Mouse (Mus musculus) stomach, postnatal 0 days (tissue): ENCODE data around the gene Noxo1. TPM values are rescaled to one million over a fixed set of nuclear protein-coding genes. Genes with fewer than 3 reads are reported as not detected.

ENCODE experiments used
- ATAC-seq: fragments of 200-750 bp; cut with Nextera tagmentation; 2 replicates; pipeline ENCODE4 v1.8.0; 2017; ENCODE audit not compliant: low FRiP score, low TSS enrichment
- DNase-seq: peaks from one replicate; pipeline ENCODE4 v3.0.0-alpha.2; 2016; ENCODE audit warnings: low spot score
- H3K27ac ChIP-seq: fragments of 300-500 bp; sonication (generic); replicated peaks from 2 replicates; pipeline ENCODE4 v1.5.1; 2014; ENCODE audit warnings: mild to moderate bottlenecking, control low read depth
- H3K27me3 ChIP-seq: fragments of 300-500 bp; sonication (generic); 2 replicates; pipeline ENCODE4 v1.6.1; 2014; ENCODE audit warnings: low read length; ENCODE audit not compliant: control insufficient read depth, insufficient read depth
- H3K36me3 ChIP-seq: fragments of 300-500 bp; sonication (generic); 2 replicates; pipeline ENCODE4 v1.6.1; 2014; ENCODE audit warnings: low read length, mixed read lengths; ENCODE audit not compliant: control insufficient read depth, insufficient read depth
- H3K4me1 ChIP-seq: fragments of 300-500 bp; sonication (generic); replicated peaks from 2 replicates; pipeline ENCODE4 v1.6.1; 2014; ENCODE audit warnings: antibody characterized with exemption; ENCODE audit not compliant: control insufficient read depth, insufficient read depth
- H3K4me2 ChIP-seq: fragments of 300-500 bp; sonication (generic); replicated peaks from 2 replicates; pipeline ENCODE4 v1.6.1; 2014; ENCODE audit warnings: low read depth, mild to moderate bottlenecking, control low read depth, moderate library complexity
- H3K4me3 ChIP-seq: fragments of 300-500 bp; sonication (generic); 2 replicates; pipeline ENCODE4 v1.5.1; 2014; ENCODE audit warnings: low read depth, low read length, control low read depth
- H3K9ac ChIP-seq: fragments of 300-500 bp; sonication (generic); 2 replicates; pipeline ENCODE4 v1.6.1; 2014; ENCODE audit warnings: mild to moderate bottlenecking, low read length, control low read depth, mixed read lengths
- H3K9me3 ChIP-seq: fragments of 300-500 bp; sonication (generic); 2 replicates; pipeline ENCODE4 v1.6.1; 2016; ENCODE audit warnings: low read length; ENCODE audit not compliant: control insufficient read depth
- CTCF ChIP-seq: IDR thresholded peaks from 2 replicates; pipeline ENCODE4 v1.5.1; 2016; ENCODE audit warnings: antibody characterized with exemption, low read depth, mild to moderate bottlenecking, moderate library complexity
- EP300 ChIP-seq: optimal IDR thresholded peaks from 2 replicates; pipeline ENCODE3; 2016; ENCODE audit warnings: antibody characterized with exemption
- WGBS: fragments of 180-500 bp; shearing (Covaris S2); extraction: QIAGEN DNeasy Blood & Tissue Kit; methylation state at CpG from one replicate; pipeline ENCODE4 v1.1.7; 2014; 5-methylcytosine and 5-hydroxymethylcytosine counted together
- polyA plus RNA-seq: library from polyadenylated mRNA; unstranded; fragments of >200 nt; fragmentation: Nextera tagmentation; extraction: Ambion mirVana; gene quantifications from 2 replicates; pipeline ENCODE4 v1.2.1, GENCODE M21; 2015

Noxo1 gene
- polyA plus RNA-seq, 1 experiment from 2014 or later: 3.3 TPM

DNA sequence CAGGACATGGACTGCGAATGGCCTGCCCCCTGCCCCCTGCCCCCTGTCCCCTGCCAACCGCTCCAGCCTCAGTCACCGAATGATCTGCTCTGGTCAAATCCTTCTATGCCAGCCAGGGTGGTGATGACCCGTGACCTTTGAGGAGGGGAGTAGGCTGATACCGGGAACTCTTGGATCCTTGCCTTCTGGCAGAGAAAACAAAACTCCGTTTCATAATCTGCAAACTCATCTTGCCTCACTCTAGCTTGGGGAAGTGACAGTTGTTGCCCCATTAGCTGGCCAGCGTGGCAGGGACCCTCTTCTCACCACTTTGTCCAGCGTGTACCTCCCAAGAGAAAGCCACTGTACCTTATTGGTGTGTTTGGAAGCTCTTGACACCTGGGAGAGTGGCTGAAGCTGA, 46.3 kb downstream of the Noxo1 start:
- Histone ChIP-seq H3K9ac (no peak overlapping the region), H3K27me3 (no peaks in the 10 kb centered on the region), H3K4me1 (peaks cover 2% of the 10 kb centered on the region; the same call in 1 of the 2 replicates), H3K27ac (no peak overlapping the region), H3K4me3 (no peak overlapping the region), H3K9me3 (no peaks in the 10 kb centered on the region), H3K4me2 (no peak overlapping the region), H3K36me3 (peaks cover 11% of the 10 kb centered on the region; the same call in 1 of the 2 replicates)
- no peak for ATAC-seq
- 75% methylated on average over 8 of the region's 8 CpGs for WGBS
- TF ChIP-seq CTCF: no peak
- TF ChIP-seq EP300: no peak
- DNase-seq: no peak

DNA sequence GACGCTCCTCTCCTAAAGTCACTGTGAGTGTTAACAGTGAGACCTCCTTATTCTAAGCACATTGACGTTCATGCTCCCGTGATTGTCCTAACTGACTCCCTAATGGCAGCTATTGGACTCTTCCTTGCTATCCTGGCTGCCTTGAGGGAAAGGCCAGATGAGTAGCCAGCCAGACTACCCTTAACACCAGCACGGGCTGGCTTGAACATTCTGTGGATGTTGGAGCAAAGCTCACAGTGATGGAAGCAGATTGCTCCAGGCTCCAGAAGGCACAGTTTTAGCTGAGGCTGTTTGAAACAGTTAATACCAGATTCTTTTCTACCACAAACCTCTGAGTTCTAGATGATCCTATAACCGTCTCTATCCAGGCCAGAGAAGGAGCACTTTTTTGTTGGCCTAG, 47.9 kb downstream of the Noxo1 start:
- no peak overlapping the region for H3K27ac ChIP-seq
- DNase-seq: no peak
- no peak overlapping the region for H3K4me2 ChIP-seq
- no peak for ATAC-seq
- H3K9ac ChIP-seq: no peak overlapping the region
- no peak overlapping the region for H3K4me3 ChIP-seq
- TF ChIP-seq EP300 (no peak), CTCF (no peak)
- no peaks in the 10 kb centered on the region for H3K4me1 ChIP-seq
- no peaks in the 10 kb centered on the region for H3K9me3 ChIP-seq
- H3K27me3 ChIP-seq: no peaks in the 10 kb centered on the region
- H3K36me3 ChIP-seq: peaks cover 11% of the 10 kb centered on the region; the same call in 1 of the 2 replicates
- WGBS: 73% methylated on average over 5 of the region's 5 CpGs

DNA sequence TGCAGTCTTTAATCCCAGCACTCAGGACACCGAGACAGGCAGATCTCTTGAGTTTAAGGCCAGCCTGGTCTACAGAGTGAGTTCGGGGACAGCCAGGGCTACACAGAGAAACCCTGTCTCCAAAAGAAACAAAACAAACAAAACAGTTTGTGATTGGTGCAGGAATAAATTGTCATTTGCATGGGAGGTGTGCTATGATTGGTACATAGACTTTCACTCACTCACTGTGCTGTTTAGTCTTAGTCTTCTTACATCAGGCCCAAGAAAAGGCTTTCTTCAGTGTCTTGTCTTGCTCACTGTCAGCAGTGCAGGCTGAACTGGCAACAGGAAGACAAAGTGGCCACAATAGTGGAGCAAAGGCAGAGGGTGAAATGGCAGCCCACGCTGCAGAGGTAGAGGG, 48.3 kb downstream of the Noxo1 start:
- Histone ChIP-seq H3K36me3 (peaks cover 11% of the 10 kb centered on the region; the same call in 1 of the 2 replicates), H3K9ac (no peak overlapping the region), H3K4me2 (no peak overlapping the region), H3K27ac (no peak overlapping the region), H3K27me3 (no peaks in the 10 kb centered on the region), H3K9me3 (no peaks in the 10 kb centered on the region), H3K4me1 (no peaks in the 10 kb centered on the region), H3K4me3 (no peak overlapping the region)
- no peak for DNase-seq
- WGBS: 78% methylated on average over 3 of the region's 3 CpGs
- ATAC-seq: no peak
- TF ChIP-seq EP300 (no peak), CTCF (no peak)

GRCm38 (mm10) chr17:24745526-24746497, 49.8 kb downstream of the Noxo1 start:
- H3K4me2 ChIP-seq: no peak overlapping the region
- H3K4me1 ChIP-seq: no peaks in the 10 kb centered on the region
- no peak overlapping the region for H3K9ac ChIP-seq
- DNase-seq (peak; percentile 82), ATAC-seq (peak; percentile 77)
- no peaks in the 10 kb centered on the region for H3K9me3 ChIP-seq
- no peaks in the 10 kb centered on the region for H3K27me3 ChIP-seq
- no peak for TF ChIP-seq EP300
- peak; percentile 97 for TF ChIP-seq CTCF
- peaks cover 10% of the 10 kb centered on the region; the same call in 1 of the 2 replicates for H3K36me3 ChIP-seq
- no peak overlapping the region for H3K4me3 ChIP-seq
- WGBS: 16% methylated on average over 7 of the region's 7 CpGs
- no peak overlapping the region for H3K27ac ChIP-seq

- Histone ChIP-seq H3K27ac (no peak overlapping the region), H3K4me1 (no peaks in the 10 kb centered on the region), H3K9me3 (no peaks in the 10 kb centered on the region), H3K4me3 (no peak overlapping the region), H3K27me3 (no peaks in the 10 kb centered on the region), H3K4me2 (no peak overlapping the region), H3K36me3 (0 out of 2 replicates have a peak, but pooled peaks cover 1% of the 10 kb centered on the region), H3K9ac (no peak overlapping the region)
- TF ChIP-seq CTCF (no peak), EP300 (no peak)
- ATAC-seq (no peak), DNase-seq (no peak)
- WGBS: 48% methylated on average over 4 of the region's 4 CpGs
These were observed 51.0 kb downstream of the Noxo1 start for GRCm38 (mm10) chr17:24746986-24747385.

Other genes with a start within 250 kb of the Noxo1 start
- gene E4f1, start 225.9 kb upstream of the Noxo1 start, polyA plus RNA-seq: 12.0 and 12.5 TPM in 2 replicates
- gene Pgp, start 225.8 kb upstream of the Noxo1 start, polyA plus RNA-seq: 45.4 and 48.9 TPM in 2 replicates
- 0.13 TPM in 1 of 2 replicates, not detected in the other for gene Bricd5, start 222.3 kb upstream of the Noxo1 start, polyA plus RNA-seq
- 12.4 and 13.4 TPM in 2 replicates for gene Mlst8, start 217.2 kb upstream of the Noxo1 start, polyA plus RNA-seq
- 0.84 and 1.3 TPM in 2 replicates for gene Caskin1, start 207.6 kb upstream of the Noxo1 start, polyA plus RNA-seq
- 41.8 and 42.6 TPM in 2 replicates for gene Traf7, start 168.3 kb upstream of the Noxo1 start, polyA plus RNA-seq
- 0.82 and 0.85 TPM in 2 replicates for gene Rab26, start 162.0 kb upstream of the Noxo1 start, polyA plus RNA-seq
- gene Pkd1, start 146.4 kb upstream of the Noxo1 start, polyA plus RNA-seq: 10.9 and 12.3 TPM in 2 replicates
- gene Tsc2, start 63.6 kb upstream of the Noxo1 start, polyA plus RNA-seq: 36.2 and 37.0 TPM in 2 replicates
- gene Nthl1, start 63.6 kb upstream of the Noxo1 start, polyA plus RNA-seq: 8.0 and 8.4 TPM in 2 replicates
- gene Slc9a3r2, start 45.9 kb upstream of the Noxo1 start, polyA plus RNA-seq: 37.9 and 38.0 TPM in 2 replicates
- gene Npw, start 37.8 kb upstream of the Noxo1 start, polyA plus RNA-seq: 1.2 and 1.8 TPM in 2 replicates
- 9.7 and 12.4 TPM in 2 replicates for gene Zfp598, start 26.5 kb upstream of the Noxo1 start, polyA plus RNA-seq
- 5.0 and 5.9 TPM in 2 replicates for gene Syngr3, start 6.3 kb upstream of the Noxo1 start, polyA plus RNA-seq
- 27.2 and 27.7 TPM in 2 replicates for gene Gfer, start 78 bp upstream of the Noxo1 start, polyA plus RNA-seq
- gene Tbl3, start 11.4 kb downstream of the Noxo1 start, polyA plus RNA-seq: 33.7 and 36.3 TPM in 2 replicates
- gene Rnf151, start 21.8 kb downstream of the Noxo1 start, polyA plus RNA-seq: 0.10 TPM in 1 of 2 replicates, not detected in the other
- gene Rps2, start 21.9 kb downstream of the Noxo1 start, polyA plus RNA-seq: 1,081 and 1,135 TPM in 2 replicates
- 256 and 269 TPM in 2 replicates for gene Ndufb10, start 28.2 kb downstream of the Noxo1 start, polyA plus RNA-seq
- gene Rpl3l, start 31.6 kb downstream of the Noxo1 start, polyA plus RNA-seq: 0.23 and 0.28 TPM in 2 replicates
- gene Msrb1, start 40.4 kb downstream of the Noxo1 start, polyA plus RNA-seq: 51.7 and 54.2 TPM in 2 replicates
- 1.4 and 1.8 TPM in 2 replicates for gene Hs3st6, start 56.8 kb downstream of the Noxo1 start, polyA plus RNA-seq
- gene Meiob, start 108.1 kb downstream of the Noxo1 start, polyA plus RNA-seq: 0.05 TPM in 1 of 2 replicates, not detected in the other
- gene Hagh, start 143.9 kb downstream of the Noxo1 start, polyA plus RNA-seq: 51.3 and 52.7 TPM in 2 replicates
- 24.1 and 25.1 TPM in 2 replicates for gene Fahd1, start 154.1 kb downstream of the Noxo1 start, polyA plus RNA-seq
- gene Igfals, start 169.8 kb downstream of the Noxo1 start, polyA plus RNA-seq: 5.6 and 5.9 TPM in 2 replicates
- 39.4 and 40.5 TPM in 2 replicates for gene Nubp2, start 190.1 kb downstream of the Noxo1 start, polyA plus RNA-seq
- gene Spsb3, start 190.4 kb downstream of the Noxo1 start, polyA plus RNA-seq: 45.5 and 47.8 TPM in 2 replicates
- gene Eme2, start 198.9 kb downstream of the Noxo1 start, polyA plus RNA-seq: 15.6 and 17.6 TPM in 2 replicates
- gene Mrps34, start 198.9 kb downstream of the Noxo1 start, polyA plus RNA-seq: 102 and 104 TPM in 2 replicates
- gene Nme3, start 200.3 kb downstream of the Noxo1 start, polyA plus RNA-seq: 39.8 and 40.2 TPM in 2 replicates
- 6.2 and 6.5 TPM in 2 replicates for gene Mapk8ip3, start 240.7 kb downstream of the Noxo1 start, polyA plus RNA-seq